Mouse (Mus musculus): ENCODE results near the gene Itgb6.

The Itgb6 gene

DNA sequence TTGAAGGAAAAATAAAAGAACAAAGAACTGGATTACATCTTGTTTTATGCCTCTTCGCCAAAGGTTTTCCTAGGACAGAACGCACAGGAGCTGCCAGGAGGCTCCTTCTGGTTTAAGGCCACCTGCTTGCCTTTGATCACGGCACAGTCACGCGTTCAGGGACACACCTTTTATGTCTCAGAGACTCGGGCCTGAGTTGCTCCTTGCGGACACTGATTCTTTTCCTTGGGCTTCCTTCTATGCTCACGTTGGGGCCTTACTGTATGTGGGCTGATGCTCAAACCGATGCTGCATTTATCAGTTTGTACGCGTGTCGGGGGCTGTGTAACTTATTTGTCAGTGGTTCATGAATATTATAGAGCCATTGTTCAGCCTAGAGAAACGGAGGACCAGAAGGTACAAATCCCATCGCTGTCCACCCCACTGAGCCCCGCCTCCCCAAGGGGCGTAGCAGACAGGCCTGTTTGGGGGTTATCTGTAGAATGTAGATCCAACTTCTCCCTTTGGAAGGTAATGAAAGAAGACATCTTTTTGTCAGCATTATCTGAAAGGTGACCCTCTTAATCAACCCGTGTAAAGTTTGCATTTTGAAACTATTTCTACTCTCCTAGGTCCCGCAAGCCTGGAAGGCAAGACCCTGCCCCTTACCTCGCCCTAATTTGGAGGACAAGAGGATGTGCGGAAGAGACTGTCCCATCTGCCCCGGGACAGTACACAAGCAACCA lies 170.1 kb downstream of the Itgb6 start:
- TF ChIP-seq GATA4 (IDR thresholded peaks at IDR 0.05; ENCODE audit: insufficient replicate concordance, low read length), result no peak

DNA sequence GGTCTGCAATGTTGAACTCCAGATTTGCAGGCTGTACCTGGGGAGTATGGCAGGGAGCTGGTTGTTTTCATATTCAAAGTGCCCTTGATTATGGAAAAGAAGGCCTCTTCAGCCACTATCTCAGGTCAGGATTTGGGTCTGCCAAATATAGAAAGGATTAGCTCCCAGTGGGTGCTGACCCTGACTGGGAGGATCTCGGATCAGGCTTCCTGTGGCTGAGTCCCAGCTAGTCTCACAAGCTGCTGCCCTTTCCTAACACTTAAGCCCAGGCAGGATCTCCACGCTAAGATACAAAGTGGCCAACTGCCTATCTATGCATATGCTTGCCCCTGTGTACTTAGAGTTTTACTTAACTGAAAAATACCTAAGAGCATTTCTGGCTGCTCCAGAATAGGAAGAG lies 170.8 kb downstream of the Itgb6 start:
- TF ChIP-seq GATA4 (IDR thresholded peaks at IDR 0.05; ENCODE audit: insufficient replicate concordance, low read length), result peak; percentile 78; the same call in 1 of the 2 replicates

DNA sequence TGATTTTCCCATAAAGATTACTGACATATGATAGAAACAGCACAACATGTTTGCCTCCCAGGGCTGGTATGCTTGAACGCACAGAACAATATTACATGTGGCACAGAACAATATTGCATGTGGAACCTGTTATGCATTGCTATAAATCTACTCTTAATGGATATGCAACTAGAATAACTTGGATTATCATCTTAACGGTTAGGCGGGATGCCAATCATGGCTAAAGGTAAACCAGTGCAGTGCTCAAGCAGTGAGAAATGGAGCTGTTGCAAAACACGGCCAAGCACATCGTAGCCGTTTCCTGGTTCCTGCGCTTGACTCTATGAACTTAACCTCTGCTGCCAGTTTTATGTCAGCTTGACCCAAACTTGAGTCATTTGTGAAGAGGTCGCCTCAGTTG lies 171.9 kb downstream of the Itgb6 start:
- no peak for TF ChIP-seq GATA4 (IDR thresholded peaks at IDR 0.05; ENCODE audit: insufficient replicate concordance, low read length)

DNA sequence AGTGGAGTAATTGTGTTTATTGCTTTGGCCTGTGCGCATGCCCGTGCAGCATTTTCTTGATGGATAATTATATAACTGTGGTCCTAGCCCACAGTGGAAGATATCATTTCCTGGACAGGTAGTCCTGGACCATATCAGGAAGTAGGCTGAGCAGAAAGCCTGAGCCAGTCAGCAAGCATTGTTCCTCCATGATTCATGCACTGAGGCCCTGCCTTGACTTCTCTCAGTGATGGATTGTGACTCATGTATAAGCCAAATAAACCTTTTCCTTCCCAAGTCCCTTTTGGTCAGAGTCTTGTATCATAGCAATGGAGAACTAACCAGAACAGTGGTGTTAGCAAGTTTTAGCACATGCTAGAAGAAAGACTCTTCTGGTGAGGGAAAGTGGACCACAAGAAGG lies 172.6 kb downstream of the Itgb6 start:
- TF ChIP-seq GATA4 (IDR thresholded peaks at IDR 0.05; ENCODE audit: insufficient replicate concordance, low read length), result no peak

Measured in liver, adult (tissue).